Mouse (Mus musculus) limb, embryonic 14.5 days (tissue): Measurements from ENCODE around the gene U2af1. TPM values are rescaled to one million over a fixed set of nuclear protein-coding genes. Genes with fewer than 3 reads are reported as not detected.
A peak's percentile ranks its signal among the peaks of the same experiment; 100 is the strongest.

Source experiments
- ATAC-seq: fragments of 200-750 bp; cut with Nextera tagmentation; 2 replicates; pipeline ENCODE4 v1.8.0; 2017; ENCODE audit warnings: low read depth, moderate number of reproducible peaks, moderate TSS enrichment; ENCODE audit not compliant: low FRiP score
- DNase-seq: peaks from one replicate; pipeline ENCODE4 v3.0.0-alpha.2; 2015; ENCODE audit warnings: low spot score
- H3K27ac ChIP-seq: fragments of 300-500 bp; sonication (generic); replicated peaks from 2 replicates; pipeline ENCODE4 v1.5.1; 2014; ENCODE audit warnings: low read depth, mild to moderate bottlenecking, low read length, moderate library complexity, mixed read lengths
- H3K27me3 ChIP-seq: fragments of 300-500 bp; sonication (generic); 2 replicates; pipeline ENCODE4 v1.6.1; 2014; ENCODE audit warnings: low read length, mixed read lengths; ENCODE audit not compliant: control insufficient read depth, insufficient read depth
- H3K36me3 ChIP-seq: fragments of 300-500 bp; sonication (generic); 2 replicates; pipeline ENCODE4 v1.6.1; 2014; ENCODE audit warnings: mild to moderate bottlenecking, low read length, moderate library complexity, mixed read lengths; ENCODE audit not compliant: control insufficient read depth, insufficient read depth
- H3K4me1 ChIP-seq: fragments of 300-500 bp; sonication (generic); 2 replicates; pipeline ENCODE4 v1.6.1; 2014; ENCODE audit warnings: antibody characterized with exemption, low read length, mixed read lengths; ENCODE audit not compliant: control insufficient read depth, insufficient read depth
- H3K4me2 ChIP-seq: fragments of 300-500 bp; sonication (generic); replicated peaks from 2 replicates; pipeline ENCODE4 v1.6.1; 2014; ENCODE audit warnings: low read depth, mild to moderate bottlenecking, low read length, moderate library complexity; ENCODE audit not compliant: severe bottlenecking
- H3K4me3 ChIP-seq: fragments of 300-500 bp; sonication (generic); replicated peaks from 2 replicates; pipeline ENCODE4 v1.5.1; 2014; ENCODE audit warnings: low read length
- H3K9ac ChIP-seq: fragments of 300-500 bp; sonication (generic); 2 replicates; pipeline ENCODE4 v1.6.1; 2014; ENCODE audit warnings: mild to moderate bottlenecking, low read depth, low read length, moderate library complexity; ENCODE audit not compliant: severe bottlenecking
- H3K9me3 ChIP-seq: fragments of 300-500 bp; sonication (generic); 2 replicates; pipeline ENCODE4 v1.6.1; 2016; ENCODE audit warnings: low read length; ENCODE audit not compliant: control insufficient read depth
- POLR2A ChIP-seq: fragments of 200-500 bp; IDR thresholded peaks from 2 replicates; pipeline ENCODE4 v1.8.0; 2012; ENCODE audit warnings: inconsistent platforms, mild to moderate bottlenecking, moderate library complexity, borderline replicate concordance; ENCODE audit not compliant: insufficient read depth, insufficient read length; ENCODE audit errors: extremely low read depth
- WGBS: fragments of 180-500 bp; shearing (Covaris S2); extraction: QIAGEN DNeasy Blood & Tissue Kit; methylation state at CpG from one replicate; pipeline ENCODE4 v1.1.7; 2014; 5-methylcytosine and 5-hydroxymethylcytosine counted together
- polyA plus RNA-seq, 2 experiments: library from polyadenylated mRNA; depleted of rRNA in 1 of 2; stranded (reverse) in 1 of 2; unstranded in 1 of 2; fragments of >200 nt; fragmentation: Nextera tagmentation in 1 of 2; extraction: Ambion mirVana in 1 of 2; gene quantifications; 2 replicates each; pipeline versions ENCODE4 v1.2.1 to v1.2.3; 2012 to 2014

Gene U2af1
- polyA plus RNA-seq, 2 experiments, result 151 to 345 TPM

GRCm38 (mm10) chr17:31674426-31674825 is 15.7 kb upstream of the U2af1 start:
- Histone ChIP-seq H3K4me1 (no peaks in the 10 kb centered on the region), H3K9me3 (no peaks in the 10 kb centered on the region), H3K27ac (no peak overlapping the region), H3K36me3 (no peaks in the 10 kb centered on the region), H3K4me3 (no peak overlapping the region), H3K4me2 (no peak overlapping the region), H3K9ac (no peak overlapping the region), H3K27me3 (no peaks in the 10 kb centered on the region)
- DNase-seq, result no peak
- no peak for TF ChIP-seq POLR2A
- no peak for ATAC-seq
- 86% methylated on average over 1 of the region's 1 CpGs for WGBS

- TF ChIP-seq POLR2A, result no peak
- WGBS, result 88% methylated on average over 12 of the region's 12 CpGs
- Histone ChIP-seq H3K4me2 (no peak overlapping the region), H3K27me3 (no peaks in the 10 kb centered on the region), H3K36me3 (no peaks in the 10 kb centered on the region), H3K4me3 (no peak overlapping the region), H3K27ac (no peak overlapping the region), H3K4me1 (no peaks in the 10 kb centered on the region), H3K9me3 (no peaks in the 10 kb centered on the region), H3K9ac (no peak overlapping the region)
- ATAC-seq (no peak), DNase-seq (no peak)
These were observed 13.6 kb upstream of the U2af1 start for GRCm38 (mm10) chr17:31672279-31672678.

DNA sequence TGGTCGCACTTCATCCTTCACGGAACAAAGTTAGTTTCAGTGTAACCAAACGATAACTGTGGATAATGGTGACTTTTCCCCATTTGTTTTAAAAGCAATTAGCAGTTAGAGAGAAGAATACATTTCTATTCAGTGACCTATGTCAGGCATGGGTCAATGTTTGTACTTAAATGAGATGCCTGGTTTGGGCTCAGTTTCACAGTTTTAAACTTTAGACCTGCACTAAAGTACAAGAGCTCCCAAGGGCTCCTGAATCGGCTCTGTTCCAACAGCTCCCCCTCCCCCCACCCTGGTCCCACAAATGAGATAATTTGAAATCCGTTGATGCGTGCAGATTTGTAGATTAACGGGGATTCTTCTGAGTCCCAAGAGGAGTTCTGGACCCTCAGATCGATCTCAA is 13.0 kb upstream of the U2af1 start:
- no peaks in the 10 kb centered on the region for H3K36me3 ChIP-seq
- no peak overlapping the region for H3K9ac ChIP-seq
- DNase-seq, result no peak
- no peaks in the 10 kb centered on the region for H3K27me3 ChIP-seq
- H3K4me3 ChIP-seq, result no peak overlapping the region
- no peaks in the 10 kb centered on the region for H3K4me1 ChIP-seq
- H3K9me3 ChIP-seq, result no peaks in the 10 kb centered on the region
- 68% methylated on average over 8 of the region's 8 CpGs for WGBS
- no peak overlapping the region for H3K4me2 ChIP-seq
- ATAC-seq, result no peak
- H3K27ac ChIP-seq, result no peak overlapping the region
- no peak for TF ChIP-seq POLR2A

- ATAC-seq (0 out of 2 replicates have a peak, but pooled peaks have one; percentile 11), DNase-seq (no peak)
- Histone ChIP-seq H3K4me2 (no peak overlapping the region), H3K9me3 (no peaks in the 10 kb centered on the region), H3K27me3 (no peaks in the 10 kb centered on the region), H3K27ac (no peak overlapping the region), H3K36me3 (no peaks in the 10 kb centered on the region), H3K4me1 (no peaks in the 10 kb centered on the region), H3K9ac (no peak overlapping the region), H3K4me3 (no peak overlapping the region)
- WGBS, result 44% methylated on average over 11 of the region's 11 CpGs
- no peak for TF ChIP-seq POLR2A
These were observed 11.5 kb upstream of the U2af1 start for GRCm38 (mm10) chr17:31670163-31670562.

DNA sequence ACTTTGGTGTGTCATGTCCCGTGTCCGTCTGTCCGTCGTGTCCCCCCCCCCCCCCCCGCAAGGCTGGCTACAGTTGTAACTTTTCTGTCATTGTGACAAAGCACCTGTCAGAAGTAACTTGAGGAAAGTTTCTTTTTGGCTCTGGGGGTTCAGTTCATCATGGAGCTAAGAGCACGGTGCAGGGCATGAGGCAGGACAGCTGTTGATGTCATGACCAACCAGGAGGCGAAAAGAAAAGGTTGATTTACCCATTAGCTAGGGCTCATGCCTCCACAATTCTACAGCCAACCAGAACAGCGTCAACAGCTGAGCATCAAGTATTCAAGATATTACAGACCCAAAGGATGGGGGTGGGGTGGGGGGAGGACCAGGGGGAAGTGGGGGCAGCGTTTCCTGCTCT is 9.6 kb upstream of the U2af1 start:
- Histone ChIP-seq H3K4me3 (no peak overlapping the region), H3K27ac (no peak overlapping the region), H3K4me1 (no peaks in the 10 kb centered on the region), H3K9ac (no peak overlapping the region), H3K4me2 (no peak overlapping the region), H3K27me3 (no peaks in the 10 kb centered on the region), H3K36me3 (no peaks in the 10 kb centered on the region), H3K9me3 (no peaks in the 10 kb centered on the region)
- TF ChIP-seq POLR2A, result no peak
- 78% methylated on average over 8 of the region's 9 CpGs for WGBS
- DNase-seq, result no peak
- ATAC-seq, result peak; percentile 9; the same call in 1 of the 2 replicates

DNA sequence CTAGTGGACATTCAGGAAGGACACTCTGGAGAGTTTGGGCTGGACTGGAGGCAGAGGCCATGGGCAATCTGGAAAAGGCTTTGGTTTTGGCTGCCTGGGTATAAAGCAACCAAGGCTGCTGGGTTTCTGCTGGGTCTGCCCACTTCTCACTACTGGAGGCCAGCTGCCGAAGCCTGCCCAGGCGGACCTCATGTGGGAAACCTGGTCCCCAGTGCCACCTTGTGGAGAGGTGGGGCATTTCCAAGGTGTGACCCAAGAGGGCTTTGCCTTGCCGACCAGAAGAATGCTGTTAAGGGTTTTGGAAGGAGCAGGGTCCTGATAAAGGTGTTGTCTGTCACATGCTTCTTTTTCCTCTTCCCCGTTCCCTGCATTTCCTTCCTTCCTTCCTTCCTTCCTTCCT is 6.1 kb upstream of the U2af1 start:
- H3K9me3 ChIP-seq, result no peaks in the 10 kb centered on the region
- peak; percentile 80; the same call in 1 of the 2 replicates for ATAC-seq
- WGBS, result 10% methylated on average over 4 of the region's 4 CpGs

More for the DNA sequence above, 6.1 kb upstream of the U2af1 start:
- Histone ChIP-seq H3K36me3 (no peaks in the 10 kb centered on the region), H3K4me3 (no peak overlapping the region), H3K4me1 (no peaks in the 10 kb centered on the region), H3K9ac (no peak overlapping the region), H3K27me3 (no peaks in the 10 kb centered on the region), H3K27ac (no peak overlapping the region), H3K4me2 (no peak overlapping the region)
- no peak for TF ChIP-seq POLR2A
- peak; percentile 71 for DNase-seq
